ENCODE assay signal across 25 mouse cellular contexts in genomic region chr5:52774267-52774666, GRCm38 (mm10). TPM values are rescaled to one million over a fixed set of nuclear protein-coding genes. Genes with fewer than 3 reads are reported as not detected.
DNase-seq lines count a peak whose midpoint lies in the region; ATAC-seq and TF ChIP-seq lines count a peak whose summit lies in the region.
"Had no signal": no experiment of that assay in that cellular context is flagged by ENCODE, and none has a peak within 500 bp of the region (broad histone marks: within the 10 kb centered on the region; RNA-seq: fewer than 3 reads in every experiment).

No protein-coding gene starts in this region.

- ATAC-seq in megakaryocyte, adult 5-6 weeks (ENCODE audit: poor library complexity, severe bottlenecking): peak; percentile 72
- ATAC-seq: CD4-positive, CD25-positive, alpha-beta regulatory T cell, adult 4 months; forebrain, embryonic 14.5 days; forebrain, embryonic 16.5 days had no signal

- H3K27ac ChIP-seq in CH12.LX (ENCODE audit: insufficient read depth, low read depth): no peak overlapping the region
- H3K27ac ChIP-seq: embryonic facial prominence, embryonic 13.5 days; embryonic facial prominence, embryonic 15.5 days; forebrain, embryonic 10.5 days; forebrain, embryonic 12.5 days had no signal

- 78% methylated on average over 5 of the region's 5 CpGs for WGBS in lung, adult 2 months

- in situ Hi-C loops in CH12.LX (cut with MboI; ENCODE audit: low pct_ligation_motif_present, low pct_unique_long_range_greater_than_20kb, low sequenced_read_pairs): no loop called here

- H3K4me2 ChIP-seq in CH12.LX (ENCODE audit: insufficient read depth, low read depth, poor library complexity, severe bottlenecking): no peak overlapping the region
- H3K4me2 ChIP-seq: embryonic facial prominence, embryonic 13.5 days; embryonic facial prominence, embryonic 15.5 days; forebrain, embryonic 12.5 days had no signal

- no peak for TF ChIP-seq RAD21 in CH12.LX (IDR thresholded peaks at IDR 0.05; ENCODE audit: low read depth, low read length)

- no peaks in the 10 kb centered on the region for H3K9me3 ChIP-seq in CH12.LX (replicated peaks; ENCODE audit: low read length)
- H3K9me3 ChIP-seq: embryonic facial prominence, embryonic 13.5 days; embryonic facial prominence, embryonic 15.5 days; forebrain, embryonic 10.5 days; forebrain, embryonic 12.5 days had no signal

- H3K9ac ChIP-seq in CH12.LX (ENCODE audit: insufficient read depth, low read depth): no peak overlapping the region
- H3K9ac ChIP-seq: embryonic facial prominence, embryonic 13.5 days; embryonic facial prominence, embryonic 15.5 days; forebrain, embryonic 12.5 days had no signal

- no peak for TF ChIP-seq CTCF in CH12.LX (conservative IDR thresholded peaks at IDR 0.05 in 1 of 2, IDR thresholded peaks at IDR 0.05 in 1 of 2; ENCODE audit: low read depth in 2 of 2, low read length in 2 of 2)
- TF ChIP-seq CTCF in lung, adult 2 months (IDR thresholded peaks at IDR 0.05; ENCODE audit: insufficient read depth, low read length): no peak

- no peaks in the 10 kb centered on the region for H3K79me2 ChIP-seq in CH12.LX (replicated peaks; ENCODE audit: control insufficient read depth, extremely low read depth, insufficient read depth, poor library complexity, severe bottlenecking)

- TF ChIP-seq POLR2A in CH12.LX (IDR thresholded peaks at IDR 0.05; ENCODE audit: low read depth, low read length): no peak
- no peak for TF ChIP-seq POLR2A in lung, adult 2 months (IDR thresholded peaks at IDR 0.05; ENCODE audit: borderline replicate concordance, extremely low read depth, low read depth, low read length)

- dilution Hi-C loops in CH12.LX (cut with MboI; ENCODE audit: extremely low pct_ligation_motif_present, extremely low pct_unique_long_range_greater_than_20kb, low sequenced_read_pairs): no loop called here

- DNase-seq in heart, adult 11 months: peak; percentile 42
- DNase-seq in heart, adult 8-10 months (ENCODE audit: low spot score): no peak
- DNase-seq in CH12.LX (ENCODE audit: extremely low read depth): no peak
- no peak for DNase-seq in lung, adult 2 months
- DNase-seq in thymus, adult 18-20 months: no peak
- DNase-seq: adrenal gland, adult 2 months; adrenal gland, postnatal 10 days; adrenal gland, postnatal 25 days; B cell, adult 2 months; cerebellum, adult 11 months; cerebellum, adult 18-20 months; cerebellum, adult 8-10 months; cerebellum, adult 9-11 months; cerebellum, postnatal 14 days; cerebellum, postnatal 36 days; embryo, embryonic 11 days had no signal

- no peaks in the 10 kb centered on the region for H3K27me3 ChIP-seq in CH12.LX (replicated peaks)
- H3K27me3 ChIP-seq: embryonic facial prominence, embryonic 13.5 days; embryonic facial prominence, embryonic 15.5 days; forebrain, embryonic 12.5 days had no signal

- peaks cover 6 to 17% of the 10 kb centered on the region in 2 experiments for H3K36me3 ChIP-seq in CH12.LX (replicated peaks in 1 of 2; ENCODE audit: control insufficient read depth in 1 of 2, insufficient read depth in 1 of 2, low read length in 1 of 2)

- no peak overlapping the region for H3K4me3 ChIP-seq in CH12.LX (replicated peaks in 1 of 3; ENCODE audit: low read depth in 2 of 3, low read length in 2 of 3, poor library complexity in 1 of 3)
- no peak overlapping the region for H3K4me3 ChIP-seq in lung, adult 2 months (replicated peaks; ENCODE audit: extremely low read depth, low read depth, low read length)
- H3K4me3 ChIP-seq: embryonic facial prominence, embryonic 13.5 days; embryonic facial prominence, embryonic 15.5 days; erythroblast, embryonic 14.5 days; forebrain, embryonic 10.5 days; forebrain, embryonic 12.5 days had no signal

- TF ChIP-seq EP300 in CH12.LX (IDR thresholded peaks at IDR 0.05; ENCODE audit: low read length): no peak

- peaks cover 0 to 8% of the 10 kb centered on the region in 2 experiments; a peak in 2 of 4 replicates for H3K4me1 ChIP-seq in CH12.LX (ENCODE audit: control insufficient read depth in 1 of 2, insufficient read depth in 2 of 2)
- H3K4me1 ChIP-seq in lung, adult 2 months (ENCODE audit: control insufficient read depth, insufficient read depth, low read length): no peaks in the 10 kb centered on the region
- H3K4me1 ChIP-seq: embryonic facial prominence, embryonic 13.5 days; embryonic facial prominence, embryonic 15.5 days; forebrain, embryonic 10.5 days; forebrain, embryonic 12.5 days had no signal

TF ChIP-seq in CH12.LX, 34 proteins besides CTCF, POLR2A, EP300 and RAD21:
- peak; percentile 31; the same call in 1 of the 2 replicates for TF ChIP-seq IRF4 (IDR thresholded peaks at IDR 0.05; ENCODE audit: low read depth, low read length)
- no peak for TF ChIP-seq USF2 (conservative IDR thresholded peaks at IDR 0.05; ENCODE audit: low read depth, low read length)

RNA-seq across cellular contexts. Expression of gene Zcchc4, which starts 0.9 kb away (rescaled TPM):
- 1 to 10 TPM; 6.0 to 7.5 (median 7.1) TPM for total RNA-seq in heart, adult 8-10 months (2022)
- total RNA-seq in CH12.LX (2012; rRNA removed): 14.3 and 14.8 TPM in 2 replicates
- total RNA-seq in CH12.LX (2014; rRNA removed): 18.9 and 21.0 TPM in 2 replicates
- polyA plus RNA-seq in CH12.LX (2012; ENCODE audit: insufficient read length, low read depth): 14.3 and 17.2 TPM in 2 replicates
- total RNA-seq in megakaryocyte, adult 5-6 weeks (2015): 12.1 and 16.4 TPM in 2 replicates
- total RNA-seq in megakaryocyte, adult 5-6 weeks (2017): 9.2 and 11.8 TPM in 2 replicates
- 4.8 and 7.2 TPM in 2 replicates for polyA plus RNA-seq in lung, adult 2 months (2012; rRNA removed)

RNA-seq across cellular contexts. Expression of gene Pi4k2b, which starts 32.9 kb away (rescaled TPM):
- total RNA-seq in heart, adult 8-10 months (2022): 1 to 10 TPM; 1.5 to 2.2 (median 1.6) TPM
- total RNA-seq in CH12.LX (2012; rRNA removed) (14.5 and 17.0 TPM in 2 replicates), CH12.LX (2014; rRNA removed) (27.1 and 31.7 TPM in 2 replicates)
- polyA plus RNA-seq in CH12.LX (2012; ENCODE audit: insufficient read length, low read depth): 9.9 and 10.8 TPM in 2 replicates
- 15.0 and 16.1 TPM in 2 replicates for total RNA-seq in megakaryocyte, adult 5-6 weeks (2015)
- total RNA-seq in megakaryocyte, adult 5-6 weeks (2017): 12.2 and 17.2 TPM in 2 replicates
- 72.4 and 115 TPM in 2 replicates for polyA plus RNA-seq in lung, adult 2 months (2012; rRNA removed)

RNA-seq across cellular contexts. Expression of gene Anapc4, which starts 59.5 kb away (rescaled TPM):
- 10 to 100 TPM; 28.5 to 40.0 (median 34.4) TPM for total RNA-seq in heart, adult 8-10 months (2022)
- 66.4 and 76.6 TPM in 2 replicates for total RNA-seq in CH12.LX (2012; rRNA removed)
- 85.6 and 110 TPM in 2 replicates for total RNA-seq in CH12.LX (2014; rRNA removed)
- polyA plus RNA-seq in CH12.LX (2012; ENCODE audit: insufficient read length, low read depth): 87.0 and 115 TPM in 2 replicates
- 47.1 and 50.1 TPM in 2 replicates for total RNA-seq in megakaryocyte, adult 5-6 weeks (2015)
- total RNA-seq in megakaryocyte, adult 5-6 weeks (2017): 60.6 and 77.7 TPM in 2 replicates
- 13.7 and 29.9 TPM in 2 replicates for polyA plus RNA-seq in lung, adult 2 months (2012; rRNA removed)

Comparison
In these comparisons a context has a peak if more than half of its experiments do, and no peak if none do; other contexts are left out.
1. RNA of gene Pi4k2b, which starts 32.9 kb away (total RNA-seq): 14.5 to 31.7 TPM in CH12.LX and 12.2 to 17.2 TPM in megakaryocyte, adult 5-6 weeks; 1.5 to 2.2 TPM in heart, adult 8-10 months; every median in the first group is over 4 times any median in the second.